Mouse (Mus musculus) neutrophil, adult 83 days (primary cell): ENCODE measurements around the gene Gdpd2. TPM values are rescaled to one million over a fixed set of nuclear protein-coding genes. Genes with fewer than 3 reads are reported as not detected.

Experiments
- total RNA-seq, 2 experiments: library from RNA; stranded (reverse); gene quantifications; one replicate each; pipeline ENCODE4 v1.2.4; 2023

The Gdpd2 gene
- total RNA-seq = 1 to 10 TPM in 1 of 2 experiments, not detected in 1; 1.0 TPM

GRCm38 (mm10) chrX:100729665-100730188, at the start of gene Gdpd2:
Gene Gdpd2, plus strand, starts transcription at chrX:100729873.

GRCm38 (mm10) chrX:100767181-100767884, 37.7 kb downstream of the Gdpd2 start, which contains the start of gene Dlg3:
Gene Dlg3, plus strand, starts transcription at chrX:100767722.

Other genes starting within 250 kb of the Gdpd2 start
- 10 to 100 TPM; 33.4 to 33.9 TPM for gene Igbp1, start 235.6 kb upstream of the Gdpd2 start, total RNA-seq
- not detected for gene Dgat2l6, start 205.0 kb upstream of the Gdpd2 start, total RNA-seq
- 1 to 10 TPM in 1 of 2 experiments, under 1 TPM in 1; 0.81 to 1.2 TPM for gene Awat1, start 157.6 kb upstream of the Gdpd2 start, total RNA-seq
- gene P2ry4, start 135.0 kb upstream of the Gdpd2 start, total RNA-seq = not detected
- not detected for gene Arr3, start 124.4 kb upstream of the Gdpd2 start, total RNA-seq
- 10 to 100 TPM; 22.5 to 24.8 TPM for gene Kif4, start 104.1 kb upstream of the Gdpd2 start, total RNA-seq
- 10 to 100 TPM; 18.7 to 25.6 TPM for gene Pdzd11, start 103.3 kb upstream of the Gdpd2 start, total RNA-seq
- gene Dlg3, start 37.8 kb downstream of the Gdpd2 start, total RNA-seq = 1 to 10 TPM; 1.3 to 2.3 TPM